Mouse (Mus musculus) myocyte (in vitro differentiated cells): ENCODE measurements around the gene Grin2a. TPM values are rescaled to one million over a fixed set of nuclear protein-coding genes. Genes with fewer than 3 reads are reported as not detected.
A peak's percentile ranks its signal among the peaks of the same experiment; 100 is the strongest.

Experiments
- H3K27me3 ChIP-seq: one replicate; pipeline ENCODE4 v1.6.1; 2011; ENCODE audit not compliant: control insufficient read depth, insufficient read depth, insufficient read length
- H3K36me3 ChIP-seq: one replicate; pipeline ENCODE4 v1.6.1; 2011; ENCODE audit not compliant: control insufficient read depth, insufficient read depth
- H3K4me2 ChIP-seq: one replicate; pipeline ENCODE4 v1.6.1; 2011; ENCODE audit warnings: low read depth, control low read depth
- H3K4me3 ChIP-seq: one replicate; pipeline ENCODE4 v1.5.1; 2011; ENCODE audit warnings: mild to moderate bottlenecking, control low read depth, moderate library complexity
- H3K79me2 ChIP-seq: one replicate; pipeline ENCODE4 v1.6.1; 2011; ENCODE audit not compliant: control insufficient read depth, insufficient read depth
- H3ac ChIP-seq: one replicate; pipeline ENCODE4 v1.6.1; 2011; ENCODE audit not compliant: control insufficient read depth, insufficient read length
- CEBPB ChIP-seq: IDR thresholded peaks from 2 replicates; pipeline ENCODE4 v1.6.1; 2011; ENCODE audit warnings: mild to moderate bottlenecking, moderate library complexity; ENCODE audit not compliant: poor library complexity, insufficient read depth, severe bottlenecking
- E2F4 ChIP-seq: IDR thresholded peaks from one replicate; pipeline ENCODE4 v1.6.1; 2011; ENCODE audit warnings: mild to moderate bottlenecking, control low read depth, moderate library complexity; ENCODE audit not compliant: insufficient read depth
- MAX ChIP-seq: IDR thresholded peaks from one replicate; pipeline ENCODE4 v1.6.1; 2011; ENCODE audit warnings: low read depth, mild to moderate bottlenecking, control low read depth
- MYOD1 ChIP-seq, 3 experiments: IDR thresholded peaks; one replicate each; pipeline ENCODE4 v1.6.1; 2011; ENCODE audit warnings: control low read depth in 2 of 3, low read depth in 2 of 3, mild to moderate bottlenecking in 2 of 3, moderate library complexity in 1 of 3; ENCODE audit not compliant: insufficient read length in 2 of 3, control insufficient read depth in 1 of 3
- MYOG ChIP-seq, 3 experiments: IDR thresholded peaks; one replicate each; pipeline ENCODE4 v1.6.1; 2011; ENCODE audit warnings: control low read depth in 2 of 3, low read depth in 2 of 3, mild to moderate bottlenecking in 2 of 3; ENCODE audit not compliant: insufficient read length in 2 of 3, control insufficient read depth in 1 of 3, insufficient read depth in 1 of 3
- POLR2A ChIP-seq: IDR thresholded peaks from one replicate; pipeline ENCODE4 v1.6.1; 2011; ENCODE audit warnings: low read depth, mild to moderate bottlenecking, control low read depth, moderate library complexity; ENCODE audit not compliant: insufficient read length
- POLR2AphosphoS2 ChIP-seq: IDR thresholded peaks from one replicate; pipeline ENCODE4 v1.6.1; 2011; ENCODE audit warnings: low read depth, control low read depth; ENCODE audit not compliant: insufficient read length
- REST ChIP-seq: IDR thresholded peaks from one replicate; pipeline ENCODE4 v1.6.1; 2011; ENCODE audit warnings: mild to moderate bottlenecking, control low read depth, moderate library complexity; ENCODE audit not compliant: insufficient read depth, insufficient read length
- SRF ChIP-seq: IDR thresholded peaks from one replicate; pipeline ENCODE4 v1.6.1; 2011; ENCODE audit warnings: low read depth; ENCODE audit not compliant: control insufficient read depth, insufficient read length
- TCF12 ChIP-seq: IDR thresholded peaks from one replicate; pipeline ENCODE4 v1.6.1; 2011; ENCODE audit warnings: mild to moderate bottlenecking, control low read depth; ENCODE audit not compliant: poor library complexity, insufficient read depth, severe bottlenecking
- TCF3 ChIP-seq: IDR thresholded peaks from one replicate; pipeline ENCODE4 v1.6.1; 2011; ENCODE audit warnings: low read depth, control low read depth; ENCODE audit not compliant: insufficient read length
- USF1 ChIP-seq: IDR thresholded peaks from one replicate; pipeline ENCODE4 v1.6.1; 2011; ENCODE audit warnings: low read depth, mild to moderate bottlenecking, control low read depth, moderate library complexity
- polyA plus RNA-seq: library from polyadenylated mRNA; unstranded; fragments of >200 nt; fragmentation: generic; extraction: Trizol; gene quantifications from one replicate; pipeline ENCODE4 v1.2.1, GENCODE M21; 2012; ENCODE audit warnings: missing spikeins

The Grin2a gene
- polyA plus RNA-seq, 1 experiment = 0.01 TPM

DNA sequence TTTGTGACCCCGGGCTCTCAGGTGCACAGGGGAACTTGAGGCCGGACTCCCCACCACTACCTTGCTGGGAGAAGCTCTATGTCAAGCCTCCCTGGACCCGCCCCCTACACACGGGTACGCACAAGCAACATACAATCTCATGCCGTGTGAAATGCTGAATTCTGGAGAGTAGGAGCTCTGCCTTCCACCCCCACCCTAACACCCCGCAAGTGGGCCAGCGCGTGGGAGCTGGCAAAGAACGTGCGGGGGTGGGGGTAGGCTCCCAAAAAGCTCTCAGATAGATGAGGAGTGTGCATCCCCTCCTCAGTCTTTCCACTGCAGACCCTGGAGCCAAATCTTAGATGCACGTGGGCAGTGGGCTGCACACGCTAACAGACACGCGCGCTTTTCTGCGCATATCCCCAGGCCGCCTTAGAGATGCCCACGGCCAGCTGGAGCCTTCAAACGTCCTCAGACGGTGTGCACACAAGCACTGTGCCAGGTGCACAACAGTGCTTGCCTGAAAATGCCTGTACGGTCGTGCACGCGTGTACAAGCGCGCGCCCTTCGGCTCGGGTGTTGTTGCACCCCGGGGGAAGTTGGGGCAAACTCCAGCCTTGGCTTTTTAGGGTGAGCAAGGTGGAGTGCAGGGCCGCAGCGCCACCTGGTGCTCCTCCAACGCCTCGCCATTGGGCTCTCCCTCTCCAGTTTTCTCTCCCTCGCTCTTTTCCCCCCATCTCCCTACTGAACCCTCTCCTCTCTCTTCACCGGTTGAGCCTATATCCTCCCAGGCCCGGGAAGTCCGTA lies 1.9 kb downstream of the Grin2a start:
- Histone ChIP-seq H3K36me3 (no peaks in the 10 kb centered on the region), H3ac (no peak overlapping the region), H3K4me3 (no peak overlapping the region), H3K4me2 (peak overlapping the region; percentile 45), H3K79me2 (no peaks in the 10 kb centered on the region), H3K27me3 (peaks cover 21% of the 10 kb centered on the region)
- TF ChIP-seq MYOD1 (IDR thresholded peaks at IDR 0.05; ENCODE audit: control insufficient read depth in 1 of 3, insufficient read length in 2 of 3, low read depth in 2 of 3) (no peak), SRF (no peak), TCF3 (no peak), POLR2A (no peak), E2F4 (no peak), CEBPB (no peak), MYOG (IDR thresholded peaks at IDR 0.05; ENCODE audit: control insufficient read depth in 1 of 3, insufficient read depth in 1 of 3, insufficient read length in 2 of 3, low read depth in 2 of 3) (no peak), REST (no peak), TCF12 (no peak), POLR2AphosphoS2 (no peak), MAX (no peak), USF1 (no peak)

DNA sequence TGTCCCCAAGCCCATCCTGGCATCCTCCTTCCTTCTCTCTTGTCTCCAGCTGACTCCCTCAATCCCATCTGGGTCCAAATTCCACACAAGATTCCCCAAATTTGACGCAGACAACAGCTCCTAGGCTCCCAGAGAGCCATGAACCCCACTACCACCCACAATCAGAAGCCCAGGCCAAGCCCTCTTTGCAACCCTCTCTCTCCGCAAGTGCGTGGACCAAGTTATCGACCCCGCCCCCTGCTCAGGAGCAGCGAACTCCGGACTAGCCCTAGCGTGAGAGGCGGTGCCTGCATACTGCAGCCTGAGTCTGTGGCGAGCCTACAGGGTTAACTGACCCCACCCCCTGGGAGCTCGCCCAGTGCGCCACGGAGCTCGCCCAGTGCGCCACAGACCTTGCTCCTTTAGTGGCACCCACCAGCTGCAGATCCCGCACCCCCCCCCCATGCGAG lies 2.6 kb downstream of the Grin2a start:
- Histone ChIP-seq H3ac (no peak overlapping the region), H3K36me3 (no peaks in the 10 kb centered on the region), H3K4me3 (no peak overlapping the region), H3K4me2 (no peak overlapping the region), H3K79me2 (no peaks in the 10 kb centered on the region), H3K27me3 (peaks cover 21% of the 10 kb centered on the region)
- TF ChIP-seq CEBPB = no peak
- no peak for TF ChIP-seq MYOD1 (IDR thresholded peaks at IDR 0.05; ENCODE audit: control insufficient read depth in 1 of 3, insufficient read length in 2 of 3, low read depth in 2 of 3)
- TF ChIP-seq POLR2A = no peak
- no peak for TF ChIP-seq TCF3
- no peak for TF ChIP-seq SRF
- TF ChIP-seq MAX = no peak
- TF ChIP-seq E2F4 = no peak
- no peak for TF ChIP-seq TCF12
- no peak for TF ChIP-seq POLR2AphosphoS2
- no peak for TF ChIP-seq MYOG (IDR thresholded peaks at IDR 0.05; ENCODE audit: control insufficient read depth in 1 of 3, insufficient read depth in 1 of 3, insufficient read length in 2 of 3, low read depth in 2 of 3)
- no peak for TF ChIP-seq USF1
- no peak for TF ChIP-seq REST

DNA sequence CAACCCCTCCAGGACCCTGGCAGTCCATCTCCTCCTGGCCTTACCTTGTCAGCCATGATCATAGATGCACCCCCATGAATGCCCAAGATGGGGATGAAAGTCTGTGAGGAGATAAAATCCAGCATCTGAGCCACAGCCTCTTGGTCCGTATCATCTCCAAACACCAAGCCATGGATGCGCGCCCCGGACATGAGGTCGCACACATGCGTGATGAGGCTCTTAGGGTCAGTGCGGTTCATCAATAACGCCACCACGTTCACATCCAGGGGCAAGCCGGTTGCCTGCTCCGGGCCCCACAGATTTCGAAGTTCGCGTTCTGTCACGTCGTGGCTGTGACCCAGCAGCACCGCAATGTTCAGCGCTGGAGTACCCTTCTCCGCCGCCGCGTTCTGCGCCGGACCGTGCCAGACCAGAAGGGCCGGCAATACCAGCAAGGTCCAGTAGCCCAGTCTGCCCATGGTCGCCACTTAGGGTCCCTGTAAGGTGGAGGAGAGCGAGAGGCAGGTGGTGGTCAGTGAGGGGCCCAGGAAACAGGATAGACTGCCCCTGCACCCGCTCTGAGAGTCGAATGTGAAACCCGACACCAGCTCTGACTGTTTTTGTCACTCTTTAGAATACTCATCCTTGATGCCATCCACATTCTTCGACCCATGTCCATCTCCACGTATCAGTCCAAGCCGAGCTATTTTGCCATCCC lies 3.1 kb downstream of the Grin2a start:
- Histone ChIP-seq H3ac (no peak overlapping the region), H3K4me2 (no peak overlapping the region), H3K27me3 (peaks cover 21% of the 10 kb centered on the region), H3K4me3 (no peak overlapping the region), H3K36me3 (no peaks in the 10 kb centered on the region), H3K79me2 (no peaks in the 10 kb centered on the region)
- TF ChIP-seq E2F4 (no peak), TCF3 (no peak), POLR2AphosphoS2 (no peak), SRF (no peak), POLR2A (no peak), MYOG (IDR thresholded peaks at IDR 0.05; ENCODE audit: control insufficient read depth in 1 of 3, insufficient read depth in 1 of 3, insufficient read length in 2 of 3, low read depth in 2 of 3) (no peak), USF1 (no peak), CEBPB (no peak), MYOD1 (IDR thresholded peaks at IDR 0.05; ENCODE audit: control insufficient read depth in 1 of 3, insufficient read length in 2 of 3, low read depth in 2 of 3) (no peak), TCF12 (no peak), MAX (no peak), REST (no peak)

DNA sequence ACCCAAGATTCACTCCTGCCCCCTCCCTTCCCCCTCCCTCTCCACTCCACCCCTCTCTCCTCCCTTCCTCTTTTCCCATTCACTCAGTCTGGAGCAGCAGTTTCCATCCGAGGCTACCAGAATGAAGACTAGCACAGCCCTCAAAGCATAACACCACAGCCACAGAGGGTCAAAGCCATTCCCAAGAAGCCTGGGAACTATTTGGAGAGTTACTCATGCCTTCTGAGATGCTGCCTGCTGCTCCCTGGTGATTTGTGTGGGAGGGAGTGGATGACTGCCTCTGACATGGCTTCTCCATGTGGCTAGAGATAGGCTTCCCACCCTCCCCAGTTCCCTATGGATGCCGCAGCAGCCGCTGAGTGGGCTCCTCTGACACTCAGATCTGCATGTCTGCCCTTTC lies 10.3 kb downstream of the Grin2a start:
- peak overlapping the region; percentile 53 for H3K4me2 ChIP-seq
- peak in 1 of 3 experiments; percentile 14 for TF ChIP-seq MYOD1 (IDR thresholded peaks at IDR 0.05; ENCODE audit: control insufficient read depth in 1 of 3, insufficient read length in 2 of 3, low read depth in 2 of 3)
- TF ChIP-seq MYOG (IDR thresholded peaks at IDR 0.05; ENCODE audit: control insufficient read depth in 1 of 3, insufficient read depth in 1 of 3, insufficient read length in 2 of 3, low read depth in 2 of 3) = no peak
- no peak for TF ChIP-seq MAX
- no peak for TF ChIP-seq REST
- H3ac ChIP-seq = no peak overlapping the region
- H3K79me2 ChIP-seq = no peaks in the 10 kb centered on the region
- no peaks in the 10 kb centered on the region for H3K27me3 ChIP-seq
- no peak overlapping the region for H3K4me3 ChIP-seq
- no peaks in the 10 kb centered on the region for H3K36me3 ChIP-seq
